Mouse (Mus musculus): ENCODE data around the gene Arhgap10.

Arhgap10 gene

DNA sequence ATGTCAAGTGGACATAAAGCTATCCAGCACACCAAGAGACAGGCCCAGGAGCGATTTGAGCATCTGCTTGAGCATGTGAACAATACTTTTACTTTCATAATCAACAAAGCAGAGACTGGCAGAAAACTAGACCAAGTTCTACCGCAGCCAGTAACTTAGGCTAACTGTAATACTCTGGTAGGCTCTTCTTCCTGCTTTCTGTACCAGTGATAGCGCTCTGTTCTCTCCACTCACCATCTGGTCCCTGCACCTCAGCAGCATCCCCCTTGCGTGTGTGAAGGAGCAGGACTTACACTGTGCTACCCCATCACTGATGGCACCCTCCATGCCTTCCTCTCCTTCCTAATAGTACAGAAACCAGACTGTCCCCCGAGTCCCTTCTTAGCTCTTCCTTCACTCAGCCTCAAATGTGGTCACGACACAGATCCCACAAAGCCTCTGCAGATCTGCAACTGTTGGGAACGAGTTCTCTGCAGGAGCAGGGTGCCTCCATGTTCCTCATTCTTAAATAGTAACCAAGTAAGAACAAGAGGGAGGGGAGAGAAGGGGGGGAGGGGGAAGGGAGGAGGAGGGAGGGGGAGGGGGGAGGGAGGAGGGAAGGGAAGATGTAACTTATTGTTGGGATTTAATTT, 235.0 kb downstream of the Arhgap10 start:
- no peak for DNase-seq (ENCODE audit: low spot score)

DNA sequence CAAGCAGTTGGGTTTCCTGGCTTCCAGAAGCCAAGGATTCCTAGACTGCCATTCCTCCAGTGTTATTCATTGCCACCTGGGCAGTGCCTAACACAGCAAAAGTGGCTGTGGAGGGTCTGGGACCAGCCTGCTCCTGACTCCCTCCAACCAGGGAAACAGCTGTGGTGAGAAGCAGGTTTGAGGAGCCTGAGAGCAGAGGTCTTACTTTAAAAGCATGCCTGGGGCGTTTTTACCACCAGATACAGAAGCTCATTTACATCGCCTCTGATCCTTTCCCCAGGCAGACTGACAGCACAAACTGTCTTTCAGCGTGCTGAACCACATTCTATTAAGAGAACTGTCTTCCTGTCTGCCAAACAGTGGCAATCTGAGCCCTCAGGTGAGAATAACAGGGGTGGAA, 237.8 kb downstream of the Arhgap10 start:
- DNase-seq (ENCODE audit: low spot score): no peak

DNA sequence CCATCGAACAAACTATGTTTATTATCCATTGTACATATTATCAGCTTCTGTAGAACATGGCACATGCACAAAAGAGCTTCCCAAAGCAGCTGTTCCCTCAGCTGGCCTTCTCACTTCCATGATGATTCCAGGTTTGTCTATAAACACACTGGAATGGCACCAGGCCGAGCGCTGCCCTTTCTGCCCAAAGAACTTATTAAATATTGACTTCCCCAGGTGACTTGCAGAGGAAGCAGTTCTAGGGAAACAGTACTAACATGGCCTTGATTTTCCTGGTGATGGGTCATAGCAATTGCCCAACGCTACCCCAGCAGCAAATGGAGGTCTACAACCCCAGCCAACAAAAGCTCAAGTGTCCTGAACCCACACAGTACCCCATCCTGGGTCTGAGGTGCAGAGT, 239.5 kb downstream of the Arhgap10 start:
- no peak for DNase-seq (ENCODE audit: low spot score)

DNA sequence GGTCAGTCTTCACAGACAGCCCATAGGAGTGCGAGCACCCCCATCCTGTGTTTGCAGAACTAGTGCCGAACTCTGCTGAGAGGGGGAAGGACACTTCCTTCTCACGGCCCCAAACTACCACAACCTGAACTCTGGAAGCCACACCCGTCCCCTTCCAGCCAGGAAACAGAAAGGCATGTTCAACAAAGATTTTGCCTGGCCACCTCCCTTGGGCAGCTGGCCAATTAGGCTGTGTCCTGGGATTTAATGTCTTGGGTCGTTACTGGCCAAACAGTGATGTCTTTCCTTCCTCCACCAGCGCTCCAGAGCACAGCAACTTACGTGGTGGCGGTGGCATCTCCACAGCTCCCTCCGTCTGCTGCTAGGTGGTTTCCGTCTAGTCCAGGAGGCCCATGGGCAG, 240.9 kb downstream of the Arhgap10 start:
- DNase-seq (ENCODE audit: low spot score): no peak

DNA sequence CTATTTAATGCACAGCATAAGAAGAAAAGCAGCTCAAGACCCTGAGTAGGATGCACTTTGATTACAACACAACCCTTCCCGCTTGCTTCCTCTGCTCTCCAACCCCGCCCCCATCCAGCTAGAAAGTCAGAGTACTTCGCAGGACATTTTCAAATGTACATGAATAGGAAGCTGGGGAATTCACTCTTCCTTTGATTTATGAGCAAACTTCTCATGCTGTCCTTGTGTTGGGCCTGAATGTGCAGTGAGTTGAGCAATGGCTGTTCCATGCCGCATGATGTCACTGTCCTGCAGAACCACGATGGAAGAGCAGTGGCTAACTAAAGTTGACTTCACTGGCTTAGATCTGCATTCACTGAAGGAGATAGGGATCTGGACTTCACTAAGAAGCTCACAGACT, 242.2 kb downstream of the Arhgap10 start:
- DNase-seq (ENCODE audit: low spot score): no peak

DNA sequence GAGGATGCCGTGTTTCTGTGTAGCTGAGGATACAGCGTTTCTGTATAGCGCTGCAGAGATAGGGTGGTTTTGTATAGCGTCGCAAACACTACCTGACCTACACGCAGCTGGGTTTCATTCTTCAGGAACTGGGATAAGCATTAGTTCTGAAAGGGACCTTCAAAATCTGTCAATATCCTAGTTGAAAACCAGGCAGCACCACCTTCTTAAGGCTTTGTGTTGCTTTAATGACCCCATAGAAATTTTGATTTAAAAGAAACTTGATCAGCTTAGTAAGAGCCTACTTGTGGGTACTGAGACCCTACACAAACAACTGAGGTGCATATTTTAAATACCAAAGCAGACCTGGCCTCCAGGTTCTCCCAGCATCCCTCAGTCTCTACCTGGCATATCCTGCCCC, 245.6 kb downstream of the Arhgap10 start:
- DNase-seq (ENCODE audit: low spot score): no peak

DNA sequence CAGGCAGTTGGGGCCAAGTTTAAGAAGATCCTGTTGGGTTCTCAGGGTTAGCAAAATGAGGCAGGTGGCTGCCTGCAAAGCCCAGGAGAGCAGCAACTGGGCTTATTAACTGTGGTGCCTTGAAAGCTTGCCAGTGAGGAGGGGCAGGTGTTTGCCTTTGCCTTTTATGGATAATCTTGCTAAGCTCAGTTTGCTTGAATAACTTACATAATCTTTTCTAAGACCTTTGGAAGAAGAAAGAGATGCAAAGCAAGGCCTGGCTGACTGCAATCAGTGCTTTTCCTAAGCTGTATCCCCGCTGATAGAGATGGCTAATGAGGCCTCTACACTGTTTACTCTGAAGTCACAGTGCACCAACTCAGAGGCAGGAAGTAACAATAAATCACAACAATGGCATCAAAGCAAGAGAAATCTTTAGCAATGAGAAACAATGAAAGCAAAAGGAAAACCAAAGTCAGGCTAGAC, 249.8 kb downstream of the Arhgap10 start:
- DNase-seq (ENCODE audit: low spot score): no peak

DNA sequence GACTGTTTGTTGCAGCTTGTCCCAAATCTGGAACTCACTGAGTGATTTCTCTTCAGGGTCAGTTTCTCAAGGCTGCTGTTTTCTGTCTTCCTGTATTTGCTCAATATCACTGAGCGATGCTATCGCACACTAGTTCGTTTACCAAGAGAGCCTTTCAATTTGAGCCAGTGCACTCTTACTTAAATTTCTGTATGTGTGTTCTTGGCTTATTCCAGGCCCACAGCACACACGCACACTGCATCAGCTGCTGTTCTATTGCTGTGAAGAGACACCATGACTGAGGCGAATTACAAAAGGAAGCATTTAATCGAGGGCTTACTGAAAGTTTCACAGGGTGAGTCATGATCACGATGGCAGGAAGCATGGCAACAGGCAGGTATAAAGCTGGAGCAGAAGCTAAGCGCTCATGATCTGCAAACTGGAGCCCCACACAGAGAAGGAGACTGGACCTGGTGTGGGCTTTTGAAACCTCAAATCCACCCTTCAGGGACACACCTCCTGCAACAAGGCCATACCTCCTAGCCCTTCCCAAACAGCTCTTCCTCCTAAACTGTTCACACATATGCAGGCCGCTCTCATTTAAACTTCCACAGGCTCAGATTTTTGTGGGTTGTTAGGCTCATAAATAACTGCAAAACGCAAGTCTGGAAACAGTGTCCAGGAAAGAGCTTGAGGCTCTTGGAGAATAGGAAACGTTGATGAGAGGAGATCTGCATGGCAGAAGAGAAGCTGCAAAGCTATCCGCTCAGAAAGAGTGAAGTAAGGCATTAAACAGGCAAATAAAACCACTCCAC, 255.3 kb downstream of the Arhgap10 start:
- no peak for DNase-seq (ENCODE audit: low spot score)

DNA sequence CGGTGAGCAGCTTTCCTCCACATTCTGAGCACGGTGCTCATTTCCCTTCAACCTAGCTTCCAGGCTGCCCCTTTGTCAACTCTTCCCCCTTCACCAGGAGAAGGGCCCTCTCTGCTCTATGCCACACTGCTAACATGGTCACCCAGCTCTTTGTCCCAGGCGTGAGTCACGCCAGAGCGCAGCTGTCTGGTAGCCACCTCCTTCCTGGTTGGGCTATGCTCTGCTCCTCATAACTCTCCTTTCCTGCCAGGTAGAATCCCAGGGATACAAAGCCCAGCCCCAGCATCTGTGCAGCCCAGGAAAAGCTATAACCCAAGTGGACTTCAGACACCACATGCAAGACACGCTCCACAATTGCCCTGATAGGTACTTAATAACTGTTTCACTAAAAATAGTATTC, 256.5 kb downstream of the Arhgap10 start:
- DNase-seq (ENCODE audit: low spot score): no peak

DNA sequence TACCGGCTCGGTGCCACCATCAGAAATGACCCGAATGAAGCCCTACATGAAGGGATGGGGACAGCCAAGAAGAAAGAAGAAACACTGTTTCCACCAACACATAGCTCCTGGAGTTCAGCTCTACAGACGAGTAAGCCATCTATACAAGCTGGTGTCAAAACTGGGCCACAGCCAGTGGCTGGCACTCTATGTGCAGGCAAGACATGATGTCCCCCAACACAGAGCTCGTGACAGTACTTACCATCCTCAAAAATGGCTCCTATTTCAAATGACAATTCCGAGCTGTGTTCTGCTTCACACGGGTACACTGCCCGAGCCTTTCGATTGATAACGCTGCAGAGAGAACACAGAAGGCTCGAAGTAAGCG, 260.7 kb downstream of the Arhgap10 start:
- no peak for DNase-seq (ENCODE audit: low spot score)

DNA sequence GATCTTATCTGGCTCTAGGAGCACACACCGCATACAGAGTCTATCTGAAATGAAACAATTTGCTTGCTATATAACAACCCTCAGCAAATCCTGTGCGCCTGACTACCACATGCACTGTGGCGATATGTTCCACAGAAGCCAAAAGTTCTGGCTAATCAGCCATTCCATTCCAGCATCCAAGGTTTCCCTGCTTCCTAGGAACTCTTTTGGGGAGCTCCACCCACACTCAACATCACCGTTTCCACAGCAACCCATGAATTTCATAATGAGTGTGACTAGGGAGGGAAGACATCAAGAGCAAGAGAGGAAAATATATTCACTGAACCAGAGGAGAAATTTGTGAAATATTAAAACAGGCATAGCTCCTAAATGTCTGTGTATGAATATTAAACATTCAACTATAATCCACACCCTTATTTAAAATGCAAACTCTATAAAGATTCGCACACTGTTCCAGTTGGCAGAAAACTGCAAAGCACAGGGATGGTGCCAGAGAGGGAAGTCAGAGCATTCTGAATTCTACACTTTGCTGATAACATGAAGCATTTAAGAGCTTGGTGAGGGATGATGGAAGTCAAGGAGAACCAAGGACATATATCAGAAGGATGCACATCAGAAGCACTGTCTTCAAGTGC, 261.2 kb downstream of the Arhgap10 start:
- no peak for DNase-seq (ENCODE audit: low spot score)

DNA sequence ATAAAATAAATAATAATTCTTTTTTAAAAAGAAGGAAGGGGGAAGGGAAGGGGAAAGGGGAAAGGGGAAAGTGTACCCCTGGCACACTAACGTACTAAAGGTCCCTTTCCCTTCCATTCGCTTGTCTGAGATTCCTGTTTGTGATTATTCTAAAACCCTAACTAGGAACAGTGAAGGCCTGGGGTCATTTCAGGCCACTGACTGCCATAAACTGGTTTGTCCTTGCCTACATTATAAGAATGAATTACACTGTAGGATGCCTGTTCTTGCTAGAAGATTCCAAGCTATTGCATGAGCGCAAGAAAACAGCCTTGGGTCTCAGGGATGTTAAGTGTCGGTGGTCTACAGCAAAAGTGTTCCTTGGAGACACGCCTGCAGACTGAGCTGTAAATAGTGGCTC, 263.3 kb downstream of the Arhgap10 start:
- DNase-seq (ENCODE audit: low spot score): no peak

DNA sequence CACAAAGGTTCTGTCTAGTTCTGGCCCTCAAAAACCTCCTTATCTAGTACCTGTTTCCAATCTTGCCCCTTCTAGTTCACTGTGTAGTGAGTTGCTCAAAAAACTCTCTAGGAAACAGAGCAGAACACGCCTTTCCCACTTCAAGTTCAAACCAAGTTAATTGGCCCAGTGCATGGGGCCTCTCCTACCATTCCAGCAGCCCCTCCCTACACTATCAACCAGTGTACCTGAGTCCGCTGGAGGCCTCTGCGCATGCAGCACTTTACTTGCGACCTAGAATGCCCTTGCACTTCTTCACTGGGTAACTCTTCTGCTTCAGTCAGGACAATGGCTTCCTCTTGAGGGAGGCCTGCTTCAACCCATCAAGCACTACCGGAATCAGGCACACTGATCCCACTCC, 266.6 kb downstream of the Arhgap10 start:
- DNase-seq (ENCODE audit: low spot score): no peak

DNA sequence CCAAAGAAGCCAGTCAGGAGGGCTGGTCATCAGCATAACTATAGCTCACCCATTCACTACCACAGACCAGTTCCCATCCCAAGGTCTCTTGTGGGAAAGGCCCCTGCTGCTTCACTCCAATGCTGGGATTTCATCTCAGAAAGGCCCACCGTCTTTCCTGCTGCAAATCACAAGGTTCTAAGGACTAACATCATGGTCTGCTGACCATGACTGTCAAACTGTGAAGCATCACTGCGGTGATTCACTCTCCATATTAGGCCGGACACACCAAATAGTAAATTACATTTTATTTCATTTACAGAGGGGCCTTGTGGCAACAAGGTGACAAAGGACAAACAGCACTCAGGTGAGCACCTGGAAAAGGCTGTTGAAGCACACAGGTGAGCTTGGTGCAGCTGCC, 267.7 kb downstream of the Arhgap10 start:
- DNase-seq (ENCODE audit: low spot score): no peak

DNA sequence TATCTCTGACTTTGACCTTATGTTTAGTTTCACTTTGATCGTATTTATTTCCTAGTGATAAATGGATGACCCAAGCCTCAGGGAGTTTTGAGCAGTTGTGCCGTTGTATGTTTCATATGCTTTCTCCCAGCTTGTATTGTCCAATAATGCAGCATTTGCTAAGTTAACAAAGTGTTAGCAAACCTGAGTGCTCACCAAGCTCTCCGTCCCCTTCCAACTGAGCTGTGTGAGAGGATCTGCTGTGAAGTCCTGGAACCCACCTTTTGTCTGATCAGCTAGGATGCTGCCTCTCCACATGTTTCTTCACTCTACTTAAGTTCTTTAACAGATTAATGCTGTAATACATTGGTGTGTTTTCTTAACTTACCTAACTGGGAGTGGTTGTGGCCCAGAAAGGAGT, 276.4 kb downstream of the Arhgap10 start:
- no peak for DNase-seq (ENCODE audit: low spot score)

DNA sequence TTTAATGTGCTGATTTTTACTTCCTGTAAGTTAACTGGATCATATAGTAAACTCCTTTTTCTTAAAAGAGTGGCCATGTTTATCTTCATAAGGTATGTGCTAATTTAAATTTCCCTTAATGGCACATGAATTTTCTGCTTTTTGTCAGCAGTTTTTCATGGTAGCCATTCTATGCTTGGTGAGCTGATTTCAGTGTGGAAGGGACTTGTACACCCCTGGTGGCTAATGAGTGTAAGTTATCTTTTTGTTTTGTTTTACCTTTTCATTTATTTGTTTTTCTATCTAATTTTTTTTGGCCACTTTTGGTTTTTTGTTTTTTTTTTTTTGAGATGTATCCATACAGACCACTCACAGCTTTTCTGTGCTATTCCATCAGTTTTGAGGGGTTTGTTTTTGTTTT, 278.3 kb downstream of the Arhgap10 start:
- no peak for DNase-seq (ENCODE audit: low spot score)

DNA sequence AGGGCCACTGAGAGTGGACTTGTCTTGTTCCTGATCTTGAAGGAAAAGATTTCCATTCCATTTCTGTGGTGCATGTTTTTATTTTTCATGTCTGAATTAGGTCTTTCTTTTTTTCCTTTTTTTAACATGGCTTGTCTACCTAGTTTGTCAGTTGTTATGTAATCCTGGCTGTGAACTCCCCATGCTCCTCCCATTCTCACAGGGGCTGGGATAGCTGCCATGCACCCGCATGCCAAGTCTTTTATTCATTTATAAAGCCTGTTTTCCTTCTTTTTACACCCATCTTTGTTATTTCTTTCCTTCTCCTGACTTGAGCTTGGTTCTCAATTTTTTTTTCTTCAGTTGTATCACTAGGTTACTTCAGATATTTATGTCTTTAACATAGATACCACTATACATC, 281.1 kb downstream of the Arhgap10 start:
- DNase-seq (ENCODE audit: low spot score): no peak

DNA sequence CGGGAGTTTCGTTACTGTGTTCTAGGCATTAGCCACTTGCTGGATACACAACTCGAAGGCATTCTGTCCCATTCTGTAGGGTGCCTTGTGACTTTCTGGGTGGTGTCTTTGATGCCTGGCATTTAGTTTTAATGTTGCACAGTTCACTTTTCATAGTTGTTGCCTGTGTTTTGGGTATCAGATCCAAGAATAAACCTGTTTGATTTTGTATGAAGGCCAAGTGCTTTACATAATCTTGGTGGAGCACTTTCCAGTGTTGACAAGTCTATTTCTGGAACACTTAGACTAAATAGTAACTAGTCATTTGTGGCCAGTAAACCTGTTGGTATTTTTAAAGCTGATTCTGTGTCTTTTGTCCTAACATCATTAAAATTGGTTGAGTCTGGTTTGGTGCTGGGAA, 285.3 kb downstream of the Arhgap10 start:
- no peak for DNase-seq (ENCODE audit: low spot score)

DNA sequence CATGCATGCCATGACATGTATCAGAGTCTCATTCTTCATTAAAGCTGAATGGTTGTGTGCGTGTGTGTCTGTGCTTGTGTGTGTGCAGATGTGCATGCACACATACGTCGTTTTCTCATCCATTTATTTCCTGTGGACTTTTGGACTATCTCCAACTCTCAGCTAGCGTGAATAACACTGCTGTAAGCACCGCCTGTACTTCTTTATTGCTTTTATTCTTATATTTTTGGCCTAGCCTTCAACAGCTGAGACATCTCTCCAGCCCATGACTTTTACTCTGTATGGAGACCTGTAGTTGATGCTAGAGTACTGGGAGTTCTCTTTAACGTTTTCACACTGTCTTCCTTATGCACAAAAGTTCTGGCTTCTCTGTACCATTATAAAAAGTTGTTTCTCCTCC, 285.9 kb downstream of the Arhgap10 start:
- DNase-seq (ENCODE audit: low spot score): no peak

DNA sequence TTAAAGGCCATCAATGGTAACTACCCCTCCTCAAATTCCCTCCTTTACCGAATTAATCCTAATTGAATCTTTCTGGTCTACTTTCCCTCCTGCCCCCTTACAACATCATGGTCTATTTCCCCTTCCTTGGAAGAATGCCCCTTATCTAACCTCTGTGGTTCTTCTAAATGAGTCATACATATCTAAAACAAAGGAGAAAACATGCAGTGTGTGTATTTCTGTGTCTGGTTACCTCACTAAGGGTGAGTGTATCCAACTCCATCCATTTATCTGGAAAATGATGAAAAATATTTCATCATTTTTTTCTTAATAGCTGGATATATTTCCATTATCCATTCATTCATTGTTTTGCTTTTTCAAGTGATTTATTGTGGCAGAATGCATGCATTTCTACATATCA, 286.5 kb downstream of the Arhgap10 start:
- no peak for DNase-seq (ENCODE audit: low spot score)

DNA sequence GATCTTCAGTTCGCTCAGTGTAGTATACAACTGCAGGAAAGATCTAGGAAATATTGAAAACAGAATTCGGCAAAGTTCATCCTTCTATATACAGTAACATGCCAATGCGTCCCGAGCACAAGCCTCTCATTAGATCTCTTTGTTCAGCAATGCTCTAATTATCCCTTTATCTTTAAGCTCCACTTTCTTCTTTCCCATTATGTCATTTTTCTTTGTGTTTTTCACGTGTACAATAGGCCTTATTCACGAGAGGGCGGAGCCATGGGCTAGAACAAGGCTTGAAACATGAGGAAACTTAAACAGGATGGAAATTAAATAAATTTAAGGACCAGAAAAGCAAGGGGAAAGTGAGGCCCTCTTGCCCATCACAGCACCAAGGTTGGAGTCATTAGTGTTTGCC, 289.1 kb downstream of the Arhgap10 start:
- DNase-seq (ENCODE audit: low spot score): no peak

DNA sequence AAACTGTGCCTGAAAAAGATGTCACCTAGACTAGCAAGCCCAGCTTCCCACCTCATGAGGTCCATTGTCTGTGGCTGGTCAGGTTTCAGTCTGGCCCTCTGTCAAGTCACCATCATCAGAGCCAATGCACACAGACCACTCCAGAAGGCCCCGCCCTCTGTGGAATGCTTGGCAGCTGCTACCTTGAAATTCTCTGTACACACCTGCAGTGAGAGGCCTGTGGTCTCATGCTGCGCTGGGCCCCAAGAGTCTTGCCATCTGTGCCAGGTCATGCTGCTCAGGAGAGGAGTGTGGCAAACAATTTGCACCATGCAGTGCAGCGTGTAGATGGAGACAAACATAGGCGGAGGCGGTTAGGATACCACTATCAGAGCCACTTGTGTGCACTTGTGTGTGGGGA, 290.0 kb downstream of the Arhgap10 start:
- DNase-seq (ENCODE audit: low spot score): no peak

DNA sequence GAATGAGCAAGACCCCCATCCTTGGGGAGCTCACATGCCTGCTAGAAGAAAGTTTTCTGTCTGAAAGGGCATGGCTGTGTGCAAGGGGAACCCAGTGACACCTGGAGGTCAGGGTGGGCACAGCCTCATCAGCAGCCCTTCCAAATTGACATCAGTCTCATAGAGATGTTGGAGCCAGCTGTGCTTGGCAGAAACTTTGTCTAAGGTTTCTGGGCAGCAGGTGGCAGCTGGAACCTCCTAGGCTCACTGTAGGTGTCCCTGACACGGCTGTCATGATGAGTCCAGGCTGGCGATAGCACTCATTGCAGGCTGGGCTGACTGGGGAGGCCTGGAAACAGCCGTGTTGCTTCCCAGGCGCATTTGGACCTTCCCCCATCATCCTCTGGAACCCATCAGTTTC, 294.6 kb downstream of the Arhgap10 start:
- DNase-seq (ENCODE audit: low spot score): no peak

DNA sequence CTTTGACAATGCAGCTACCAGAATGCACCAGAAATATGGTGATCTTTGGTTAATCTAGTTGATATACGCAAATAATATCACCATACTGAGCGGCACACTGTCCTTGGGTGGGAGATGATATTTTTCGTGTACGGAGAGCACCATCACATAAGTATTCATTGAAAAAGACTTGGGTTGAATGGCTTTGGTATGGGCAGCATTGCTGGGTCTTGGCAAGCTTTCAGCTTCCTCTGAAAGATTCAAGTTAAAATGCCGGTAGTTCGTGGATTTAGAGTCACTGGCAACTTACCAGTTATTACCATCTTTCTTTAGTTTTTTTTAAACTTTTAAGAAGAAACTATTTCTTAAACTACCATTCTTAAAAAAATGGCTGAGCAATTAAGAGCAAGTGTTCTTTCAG, 302.6 kb downstream of the Arhgap10 start:
- no peak for DNase-seq (ENCODE audit: low spot score)

All from testis, postnatal 10 days (tissue).